Mouse (Mus musculus): ENCODE measurements around the gene 4930544D05Rik. TPM values are rescaled to one million over a fixed set of nuclear protein-coding genes. Genes with fewer than 3 reads are reported as not detected.
A peak's percentile ranks its signal among the peaks of the same experiment; 100 is the strongest.

The 4930544D05Rik gene
- polyA plus RNA-seq, 1 experiment, result 775 TPM

GRCm38 (mm10) chr11:70612505-70612904, 3.1 kb upstream of the 4930544D05Rik start:
- TF ChIP-seq POLR2A (IDR thresholded peaks at IDR 0.05; ENCODE audit: control insufficient read depth, low read depth, low read length), result no peak
- no peak for TF ChIP-seq CTCF (IDR thresholded peaks at IDR 0.05; ENCODE audit: control insufficient read depth, insufficient read depth, insufficient replicate concordance, low read depth, low read length)
- Histone ChIP-seq H3K27ac (ENCODE audit: control insufficient read depth, insufficient read depth, low read depth, low read length) (no peak overlapping the region), H3K4me3 (ENCODE audit: control insufficient read depth, low read depth, low read length) (no peak overlapping the region; the same call in 1 of the 2 replicates), H3K27me3 (ENCODE audit: control insufficient read depth, insufficient read depth, low read length) (no peaks in the 10 kb centered on the region), H3K36me3 (ENCODE audit: control insufficient read depth, insufficient read depth, low read length) (no peaks in the 10 kb centered on the region; the same call in 1 of the 2 replicates), H3K4me1 (ENCODE audit: control insufficient read depth, insufficient read depth, low read length) (peaks cover 16% of the 10 kb centered on the region)

GRCm38 (mm10) chr11:70615074-70615473, 574 bp upstream of the 4930544D05Rik start:
- no peaks in the 10 kb centered on the region for H3K36me3 ChIP-seq (ENCODE audit: control insufficient read depth, insufficient read depth, low read length)
- 0 out of 2 replicates have a peak overlapping the region, but pooled peaks have one; percentile 15 for H3K27ac ChIP-seq (ENCODE audit: control insufficient read depth, insufficient read depth, low read depth, low read length)
- H3K27me3 ChIP-seq (ENCODE audit: control insufficient read depth, insufficient read depth, low read length), result no peaks in the 10 kb centered on the region
- H3K4me3 ChIP-seq (ENCODE audit: control insufficient read depth, low read depth, low read length), result peak overlapping the region; percentile 91
- TF ChIP-seq CTCF (IDR thresholded peaks at IDR 0.05; ENCODE audit: control insufficient read depth, insufficient read depth, insufficient replicate concordance, low read depth, low read length), result 0 out of 2 replicates have a peak, but pooled peaks have one; percentile 0
- TF ChIP-seq POLR2A (IDR thresholded peaks at IDR 0.05; ENCODE audit: control insufficient read depth, low read depth, low read length), result no peak
- H3K4me1 ChIP-seq (ENCODE audit: control insufficient read depth, insufficient read depth, low read length), result peaks cover 16% of the 10 kb centered on the region

GRCm38 (mm10) chr11:70619101-70619500, 3.5 kb downstream of the 4930544D05Rik start, which contains the start of gene Chrne:
Chrne (minus strand) TSS chr11:70619216.
- Histone ChIP-seq H3K4me1 (ENCODE audit: control insufficient read depth, insufficient read depth, low read length) (peaks cover 16% of the 10 kb centered on the region), H3K27me3 (ENCODE audit: control insufficient read depth, insufficient read depth, low read length) (no peaks in the 10 kb centered on the region), H3K4me3 (ENCODE audit: control insufficient read depth, low read depth, low read length) (peak within 1 kb of the TSS; percentile 14), H3K36me3 (ENCODE audit: control insufficient read depth, insufficient read depth, low read length) (no peaks in the 10 kb centered on the region), H3K27ac (ENCODE audit: control insufficient read depth, insufficient read depth, low read depth, low read length) (no peak within 1 kb of the TSS)
- TF ChIP-seq POLR2A (IDR thresholded peaks at IDR 0.05; ENCODE audit: control insufficient read depth, low read depth, low read length) (no peak), CTCF (IDR thresholded peaks at IDR 0.05; ENCODE audit: control insufficient read depth, insufficient read depth, insufficient replicate concordance, low read depth, low read length) (no peak)

GRCm38 (mm10) chr11:70621972-70622814, 6.5 kb downstream of the 4930544D05Rik start:
- Histone ChIP-seq H3K27ac (ENCODE audit: control insufficient read depth, insufficient read depth, low read depth, low read length) (no peak overlapping the region), H3K4me3 (ENCODE audit: control insufficient read depth, low read depth, low read length) (no peak overlapping the region)
- TF ChIP-seq CTCF (IDR thresholded peaks at IDR 0.05; ENCODE audit: control insufficient read depth, insufficient read depth, insufficient replicate concordance, low read depth, low read length) (no peak), POLR2A (IDR thresholded peaks at IDR 0.05; ENCODE audit: control insufficient read depth, low read depth, low read length) (no peak)

GRCm38 (mm10) chr11:70623053-70623742, 7.5 kb downstream of the 4930544D05Rik start:
- peak; percentile 9; the same call in 1 of the 2 replicates for TF ChIP-seq CTCF (IDR thresholded peaks at IDR 0.05; ENCODE audit: control insufficient read depth, insufficient read depth, insufficient replicate concordance, low read depth, low read length)
- TF ChIP-seq POLR2A (IDR thresholded peaks at IDR 0.05; ENCODE audit: control insufficient read depth, low read depth, low read length), result no peak
- Histone ChIP-seq H3K4me1 (ENCODE audit: control insufficient read depth, insufficient read depth, low read length) (no peaks in the 10 kb centered on the region), H3K27me3 (ENCODE audit: control insufficient read depth, insufficient read depth, low read length) (no peaks in the 10 kb centered on the region), H3K27ac (ENCODE audit: control insufficient read depth, insufficient read depth, low read depth, low read length) (no peak overlapping the region), H3K4me3 (ENCODE audit: control insufficient read depth, low read depth, low read length) (no peak overlapping the region), H3K36me3 (ENCODE audit: control insufficient read depth, insufficient read depth, low read length) (no peaks in the 10 kb centered on the region)

More at GRCm38 (mm10) chr11:70621972-70622814, 6.5 kb downstream of the 4930544D05Rik start:
- Histone ChIP-seq H3K4me1 (ENCODE audit: control insufficient read depth, insufficient read depth, low read length) (peaks cover 2% of the 10 kb centered on the region; the same call in 1 of the 2 replicates), H3K27me3 (ENCODE audit: control insufficient read depth, insufficient read depth, low read length) (no peaks in the 10 kb centered on the region), H3K36me3 (ENCODE audit: control insufficient read depth, insufficient read depth, low read length) (no peaks in the 10 kb centered on the region)

- no peaks in the 10 kb centered on the region for H3K4me1 ChIP-seq (ENCODE audit: control insufficient read depth, insufficient read depth, low read length)
- H3K27me3 ChIP-seq (ENCODE audit: control insufficient read depth, insufficient read depth, low read length), result no peaks in the 10 kb centered on the region
- H3K27ac ChIP-seq (ENCODE audit: control insufficient read depth, insufficient read depth, low read depth, low read length), result no peak overlapping the region
- TF ChIP-seq POLR2A (IDR thresholded peaks at IDR 0.05; ENCODE audit: control insufficient read depth, low read depth, low read length) (no peak), CTCF (IDR thresholded peaks at IDR 0.05; ENCODE audit: control insufficient read depth, insufficient read depth, insufficient replicate concordance, low read depth, low read length) (peak; percentile 37; the same call in 1 of the 2 replicates)
- H3K36me3 ChIP-seq (ENCODE audit: control insufficient read depth, insufficient read depth, low read length), result no peaks in the 10 kb centered on the region
- no peak overlapping the region for H3K4me3 ChIP-seq (ENCODE audit: control insufficient read depth, low read depth, low read length)
Measured at GRCm38 (mm10) chr11:70625473-70625872, 9.8 kb downstream of the 4930544D05Rik start.

GRCm38 (mm10) chr11:70626877-70627276, 11.2 kb downstream of the 4930544D05Rik start:
- H3K27ac ChIP-seq (ENCODE audit: control insufficient read depth, insufficient read depth, low read depth, low read length), result no peak overlapping the region
- no peaks in the 10 kb centered on the region for H3K4me1 ChIP-seq (ENCODE audit: control insufficient read depth, insufficient read depth, low read length)
- H3K27me3 ChIP-seq (ENCODE audit: control insufficient read depth, insufficient read depth, low read length), result no peaks in the 10 kb centered on the region
- TF ChIP-seq POLR2A (IDR thresholded peaks at IDR 0.05; ENCODE audit: control insufficient read depth, low read depth, low read length), result no peak
- no peak for TF ChIP-seq CTCF (IDR thresholded peaks at IDR 0.05; ENCODE audit: control insufficient read depth, insufficient read depth, insufficient replicate concordance, low read depth, low read length)
- no peaks in the 10 kb centered on the region for H3K36me3 ChIP-seq (ENCODE audit: control insufficient read depth, insufficient read depth, low read length)
- no peak overlapping the region for H3K4me3 ChIP-seq (ENCODE audit: control insufficient read depth, low read depth, low read length)
